Mouse (Mus musculus) right cerebral cortex, postnatal 14 days (tissue): Measurements from ENCODE around the gene Cpa5.
A peak's percentile ranks its signal among the peaks of the same experiment; 100 is the strongest.

Experiments
- DNase-seq: peaks from one replicate; pipeline ENCODE4 v3.0.0; 2022

The Cpa5 gene

GRCm38 (mm10) chr6:30645379-30645778, 34.6 kb downstream of the Cpa5 start:
- no peak for DNase-seq

DNA sequence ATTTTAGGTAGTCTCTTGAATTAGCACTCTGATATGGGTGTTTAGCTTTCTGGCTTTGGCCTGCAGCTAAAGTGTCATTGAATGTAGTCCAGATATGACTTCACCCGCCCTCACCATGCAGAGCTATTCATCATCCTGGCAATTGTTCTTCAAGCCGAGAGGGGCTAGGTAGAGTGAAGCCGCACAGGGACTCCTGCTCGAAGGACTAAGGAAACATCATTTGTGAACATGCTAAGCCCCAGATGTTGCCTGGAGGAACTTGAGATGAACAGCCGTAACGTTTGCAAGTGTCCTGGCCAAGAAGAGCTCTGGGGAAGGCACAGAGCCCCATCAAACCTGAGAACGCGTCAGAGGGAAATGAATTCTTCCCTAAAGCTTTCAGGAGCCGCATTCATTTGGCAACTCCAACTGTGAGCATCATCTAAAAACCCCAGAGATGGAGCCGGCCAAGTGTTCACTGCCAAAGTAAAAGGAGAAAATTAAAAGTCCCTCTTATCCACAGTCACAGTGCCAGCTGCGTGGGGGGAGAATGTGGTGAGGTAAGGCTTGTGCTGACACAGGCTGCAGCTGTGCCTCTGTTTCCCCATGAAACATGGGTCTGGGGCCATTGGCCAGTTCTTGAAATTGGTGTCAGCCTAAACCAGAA, 39.0 kb downstream of the Cpa5 start:
- peak; percentile 55 for DNase-seq

GRCm38 (mm10) chr6:30652425-30653188, 41.8 kb downstream of the Cpa5 start:
- DNase-seq, result no peak

DNA sequence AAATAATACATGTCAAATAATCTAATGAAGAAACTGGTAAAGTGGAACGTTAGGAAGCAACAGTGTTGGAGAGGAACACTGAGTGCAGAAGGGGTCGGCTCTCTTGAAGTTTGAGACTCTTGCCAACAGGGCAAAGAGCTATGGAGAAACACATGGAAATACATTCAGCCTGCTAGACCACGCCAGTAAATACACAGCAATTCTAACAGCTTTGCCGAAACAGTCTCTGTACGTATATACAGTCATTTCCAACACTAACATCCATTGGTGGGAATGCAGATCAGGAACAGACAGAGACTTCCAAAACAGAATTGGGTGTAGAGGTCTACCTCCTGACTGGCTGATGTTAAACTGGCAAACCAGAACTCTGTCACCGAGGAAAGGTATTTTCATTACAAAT, 42.7 kb downstream of the Cpa5 start:
- DNase-seq, result no peak

DNA sequence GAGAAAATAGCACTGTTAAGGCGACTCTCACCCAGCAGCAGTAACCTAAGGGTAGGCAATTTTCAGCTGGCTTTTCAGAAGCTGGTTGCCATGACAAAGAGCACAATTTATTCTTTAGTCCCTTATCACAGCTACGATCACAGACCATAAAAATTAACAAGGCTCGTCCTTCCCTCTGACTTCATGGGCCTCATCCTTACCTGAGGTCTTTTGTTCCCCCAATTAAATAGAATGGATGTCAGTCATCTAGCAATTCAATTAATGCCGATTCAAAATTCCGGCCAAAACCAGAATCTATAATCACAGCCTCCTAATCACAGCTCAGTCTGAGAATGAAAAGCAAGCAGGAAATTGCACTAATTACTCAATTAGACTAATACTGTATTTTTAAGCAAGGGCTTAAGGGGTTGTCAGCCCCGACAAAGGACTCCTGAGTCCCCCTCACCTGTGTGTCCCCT, 43.6 kb downstream of the Cpa5 start:
- no peak for DNase-seq

DNA sequence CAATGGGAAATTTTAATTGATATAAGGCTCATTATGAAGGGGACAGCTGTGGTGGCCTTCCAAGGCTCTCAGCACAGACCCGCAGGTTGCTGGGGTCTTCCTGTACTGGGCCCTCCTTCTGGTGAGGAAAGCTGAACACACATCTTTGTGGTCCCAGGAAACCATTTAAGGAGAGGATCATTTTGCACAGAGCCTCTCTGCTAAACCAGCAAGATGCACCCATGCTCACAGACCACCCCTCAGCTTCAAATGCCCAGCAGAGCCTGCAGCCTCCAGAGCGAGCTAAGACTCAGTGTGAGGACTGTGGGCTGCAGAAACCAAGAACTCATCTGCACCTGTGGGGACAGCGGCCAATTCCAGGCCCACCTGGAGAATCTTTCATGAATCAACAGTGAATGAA, 44.1 kb downstream of the Cpa5 start:
- DNase-seq, result no peak

GRCm38 (mm10) chr6:30657279-30657678, 46.5 kb downstream of the Cpa5 start:
- no peak for DNase-seq

GRCm38 (mm10) chr6:30658619-30659018, 47.8 kb downstream of the Cpa5 start:
- no peak for DNase-seq

DNA sequence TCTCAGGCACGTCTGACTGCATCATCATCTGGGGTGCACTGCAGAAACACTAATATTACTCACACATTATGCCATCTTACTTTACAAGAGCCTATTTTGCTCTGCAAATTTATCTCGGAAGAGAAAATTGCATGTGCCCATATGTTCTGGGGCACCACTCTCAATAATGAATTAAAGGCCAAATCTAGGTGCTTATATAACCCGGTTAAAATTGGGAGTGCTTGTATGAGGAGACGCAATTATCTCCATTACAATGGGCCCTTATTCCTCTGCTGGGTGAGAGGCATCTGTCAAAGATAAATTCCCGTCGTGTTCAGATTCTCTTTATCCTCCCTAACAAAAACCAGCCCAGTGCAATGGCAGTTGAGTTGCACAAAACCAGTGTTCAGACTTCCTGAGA, 54.0 kb downstream of the Cpa5 start:
- DNase-seq, result no peak

GRCm38 (mm10) chr6:30665296-30665695, 54.5 kb downstream of the Cpa5 start:
- DNase-seq, result no peak

GRCm38 (mm10) chr6:30666043-30666442, 55.2 kb downstream of the Cpa5 start:
- no peak for DNase-seq

DNA sequence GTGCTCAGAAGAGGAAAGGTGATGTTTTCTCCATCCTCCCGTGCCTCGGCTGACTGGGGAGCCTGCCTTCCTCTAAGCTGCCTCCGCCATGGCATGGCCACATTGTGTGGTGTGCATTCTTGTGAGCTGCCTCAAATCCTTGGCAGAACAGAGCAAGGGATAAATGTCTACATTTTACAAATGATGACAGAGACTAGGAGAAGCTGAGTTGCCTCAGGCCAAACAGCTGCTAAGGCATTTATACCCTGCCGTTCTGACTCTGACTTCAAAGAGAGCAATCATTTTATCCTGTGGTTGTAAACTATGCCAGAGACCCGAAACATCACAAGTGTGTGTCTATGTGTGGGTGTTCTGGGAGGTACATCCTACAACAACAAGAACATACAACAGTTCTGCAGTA, 56.8 kb downstream of the Cpa5 start:
- no peak for DNase-seq

DNA sequence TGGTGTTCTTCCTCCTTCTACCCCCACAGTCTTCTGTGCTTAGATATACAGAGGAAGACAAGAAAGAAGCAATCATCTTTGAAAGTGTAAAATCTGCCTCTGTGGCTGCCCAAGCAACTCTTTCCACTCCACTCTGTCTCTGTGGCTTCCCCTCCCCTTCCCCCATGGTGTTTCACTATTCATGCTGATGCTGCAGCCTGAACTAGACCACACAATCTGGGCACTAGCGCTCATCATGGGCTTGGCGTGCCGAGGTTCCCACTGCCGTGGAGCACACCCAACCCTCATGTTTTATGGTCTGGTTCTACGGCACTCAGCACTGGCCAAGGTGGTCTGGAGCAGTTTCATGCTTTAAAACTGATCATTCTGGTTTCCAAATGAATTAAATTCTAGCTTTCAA, 60.9 kb downstream of the Cpa5 start:
- DNase-seq, result no peak

- no peak for DNase-seq
These were observed 63.2 kb downstream of the Cpa5 start for GRCm38 (mm10) chr6:30673764-30674561.

GRCm38 (mm10) chr6:30674714-30675280, 64.0 kb downstream of the Cpa5 start:
- DNase-seq, result no peak

DNA sequence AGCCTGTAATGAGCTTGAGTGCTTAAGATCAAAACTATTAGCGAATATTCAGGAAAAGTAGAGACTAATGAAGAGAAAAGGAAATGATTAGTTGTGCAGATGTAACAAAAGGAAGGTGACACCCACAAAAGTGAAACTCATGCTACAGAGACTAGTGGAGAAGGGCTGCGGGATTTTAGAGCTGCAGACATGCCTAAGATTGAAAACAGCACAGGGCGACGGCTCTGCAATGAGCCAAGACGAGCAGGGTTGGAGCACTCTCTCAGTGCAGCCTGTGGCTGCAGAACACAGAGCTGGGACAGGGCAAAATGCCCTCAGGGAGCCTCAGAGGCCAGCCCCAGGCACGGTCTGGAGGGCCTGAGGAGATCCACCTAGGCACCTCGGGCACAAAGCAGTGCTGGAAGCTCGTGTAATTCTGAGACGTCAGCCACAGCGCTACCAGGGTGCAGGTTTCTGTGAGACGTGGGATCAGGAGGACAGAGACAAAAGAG, 64.5 kb downstream of the Cpa5 start:
- no peak for DNase-seq

DNA sequence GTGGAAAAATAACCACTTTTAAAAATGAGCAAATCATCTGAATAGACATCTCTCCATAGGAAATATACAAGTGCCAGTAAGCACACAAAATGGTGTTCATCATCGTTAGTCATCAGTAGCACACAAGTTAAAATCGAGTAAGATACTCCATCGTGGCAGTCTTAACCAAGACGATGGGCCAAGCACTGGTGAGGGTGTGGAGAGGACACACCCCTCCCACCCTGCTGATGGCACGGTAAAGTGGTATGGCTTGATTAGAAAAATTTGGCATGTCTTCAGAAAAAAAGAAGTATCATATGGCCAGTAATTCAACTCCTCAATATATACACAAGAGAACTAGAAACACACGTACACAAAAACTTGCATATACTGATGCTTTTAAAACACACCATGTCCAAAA, 65.7 kb downstream of the Cpa5 start:
- DNase-seq, result no peak

DNA sequence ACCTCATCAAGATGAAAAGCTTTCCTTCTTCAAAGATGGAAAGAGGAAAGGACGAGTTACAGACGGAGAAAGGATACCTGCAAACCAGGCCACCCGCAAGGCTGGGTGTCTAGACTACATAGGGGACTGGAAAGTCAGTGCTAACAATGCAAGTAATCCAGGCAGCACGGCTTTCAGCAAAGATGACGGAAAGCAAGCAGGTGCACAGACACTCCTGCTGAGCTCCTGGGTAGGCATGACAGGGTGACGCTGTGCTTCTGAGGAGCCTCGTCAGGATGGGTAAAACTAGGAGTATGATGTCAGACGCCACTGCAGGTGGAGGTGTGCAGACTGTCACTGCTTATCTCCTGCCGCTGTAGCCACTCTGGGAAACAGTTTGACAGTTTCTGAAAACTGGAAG, 66.8 kb downstream of the Cpa5 start:
- DNase-seq, result no peak

DNA sequence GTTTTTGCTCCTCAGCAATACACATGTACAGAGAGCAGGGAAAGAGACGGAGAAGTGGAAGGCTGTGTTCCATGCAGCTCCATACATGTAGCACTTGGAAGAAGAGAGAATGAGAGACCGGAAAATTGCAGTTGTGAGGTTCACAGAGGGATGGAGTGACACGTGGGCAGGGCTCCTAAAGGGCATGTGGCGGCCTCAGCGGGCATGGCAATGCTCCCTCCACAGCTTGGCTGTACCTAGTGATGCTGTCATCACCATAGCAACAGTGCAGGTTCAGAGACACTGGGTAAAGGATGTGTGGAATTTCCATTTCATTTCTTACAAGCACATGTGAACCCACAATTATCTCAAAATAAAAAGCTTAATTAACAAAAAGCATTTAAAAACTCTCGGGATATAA, 67.7 kb downstream of the Cpa5 start:
- no peak for DNase-seq

- no peak for DNase-seq
These were observed 68.8 kb downstream of the Cpa5 start for GRCm38 (mm10) chr6:30679567-30679966.

GRCm38 (mm10) chr6:30680442-30680841, 69.6 kb downstream of the Cpa5 start:
- DNase-seq, result no peak
